Mouse (Mus musculus) neural tube, embryonic 11.5 days (tissue): ENCODE measurements around the gene Plac1. TPM values are rescaled to one million over a fixed set of nuclear protein-coding genes. Genes with fewer than 3 reads are reported as not detected.
A peak's percentile ranks its signal among the peaks of the same experiment; 100 is the strongest.

Experiments used
- ATAC-seq: fragments of 200-750 bp; cut with Nextera tagmentation; 2 replicates; pipeline ENCODE4 v1.8.0; 2017; ENCODE audit warnings: moderate number of reproducible peaks, mild to moderate bottlenecking, moderate TSS enrichment, moderate library complexity; ENCODE audit not compliant: insufficient read depth, low FRiP score, low TSS enrichment
- DNase-seq: peaks from one replicate; pipeline ENCODE4 v3.0.0-alpha.2; 2015; ENCODE audit warnings: low spot score
- H3K27ac ChIP-seq: fragments of 300-500 bp; sonication (generic); 2 replicates; pipeline ENCODE4 v1.5.1; 2014; ENCODE audit warnings: low read depth, mild to moderate bottlenecking, low read length
- H3K27me3 ChIP-seq: fragments of 300-500 bp; sonication (generic); 2 replicates; pipeline ENCODE4 v1.6.1; 2014; ENCODE audit warnings: mild to moderate bottlenecking, low read length, mixed read lengths; ENCODE audit not compliant: control insufficient read depth, insufficient read depth
- H3K36me3 ChIP-seq: fragments of 300-500 bp; sonication (generic); 2 replicates; pipeline ENCODE4 v1.6.1; 2014; ENCODE audit warnings: mild to moderate bottlenecking, low read length, moderate library complexity, mixed read lengths; ENCODE audit not compliant: control insufficient read depth, insufficient read depth
- H3K4me1 ChIP-seq: fragments of 300-500 bp; sonication (generic); 2 replicates; pipeline ENCODE4 v1.6.1; 2014; ENCODE audit warnings: low read length, mixed read lengths; ENCODE audit not compliant: control insufficient read depth, insufficient read depth
- H3K4me2 ChIP-seq: fragments of 300-500 bp; sonication (generic); 2 replicates; pipeline ENCODE4 v1.6.1; 2014; ENCODE audit warnings: low read depth, mild to moderate bottlenecking, moderate library complexity
- H3K4me3 ChIP-seq: fragments of 300-500 bp; sonication (generic); 2 replicates; pipeline ENCODE4 v1.5.1; 2014; ENCODE audit warnings: low read depth, low read length
- H3K9ac ChIP-seq: fragments of 300-500 bp; sonication (generic); 2 replicates; pipeline ENCODE4 v1.6.1; 2014; ENCODE audit warnings: mild to moderate bottlenecking, low read length
- H3K9me3 ChIP-seq: fragments of 300-500 bp; sonication (generic); 2 replicates; pipeline ENCODE4 v1.6.1; 2016; ENCODE audit warnings: low read length; ENCODE audit not compliant: control insufficient read depth
- WGBS: fragments of 180-500 bp; shearing (Covaris S2); extraction: QIAGEN DNeasy Blood & Tissue Kit; methylation state at CpG from one replicate; pipeline ENCODE4 v1.1.7; 2014; 5-methylcytosine and 5-hydroxymethylcytosine counted together
- polyA plus RNA-seq: library from polyadenylated mRNA; unstranded; fragments of >200 nt; fragmentation: Nextera tagmentation; extraction: Ambion mirVana; gene quantifications from 2 replicates; pipeline ENCODE4 v1.2.1, GENCODE M21; 2014

Plac1 gene
- polyA plus RNA-seq, 1 experiment from 2014 or later: 2.6 TPM

- Histone ChIP-seq H3K36me3 (no peaks in the 10 kb centered on the region), H3K9me3 (no peaks in the 10 kb centered on the region), H3K4me1 (no peaks in the 10 kb centered on the region), H3K27ac (no peak overlapping the region), H3K4me3 (no peak overlapping the region), H3K27me3 (no peaks in the 10 kb centered on the region), H3K9ac (no peak overlapping the region), H3K4me2 (no peak overlapping the region)
- DNase-seq: no peak
- ATAC-seq: no peak
- 82% methylated on average over 5 of the region's 5 CpGs for WGBS
These were observed 154.4 kb downstream of the Plac1 start for GRCm38 (mm10) chrX:53085559-53085958.

- no peak overlapping the region for H3K27ac ChIP-seq
- WGBS: 87% methylated on average over 3 of the region's 3 CpGs
- H3K4me2 ChIP-seq: no peak overlapping the region
- H3K4me1 ChIP-seq: no peaks in the 10 kb centered on the region
- no peak overlapping the region for H3K4me3 ChIP-seq
- ATAC-seq: no peak
- no peak overlapping the region for H3K9ac ChIP-seq
- H3K36me3 ChIP-seq: no peaks in the 10 kb centered on the region
- no peaks in the 10 kb centered on the region for H3K9me3 ChIP-seq
- H3K27me3 ChIP-seq: 0 out of 2 replicates have a peak, but pooled peaks cover 2% of the 10 kb centered on the region
- no peak for DNase-seq
These were observed 175.5 kb downstream of the Plac1 start for GRCm38 (mm10) chrX:53064406-53064805.

GRCm38 (mm10) chrX:53059426-53060007 lies 180.4 kb downstream of the Plac1 start:
- WGBS: 25% methylated on average over 11 of the region's 11 CpGs
- no peak for DNase-seq
- ATAC-seq: no peak
- peaks cover 5% of the 10 kb centered on the region for H3K27me3 ChIP-seq
- H3K4me2 ChIP-seq: peak overlapping the region; percentile 27; the same call in 1 of the 2 replicates
- H3K4me3 ChIP-seq: no peak overlapping the region
- no peaks in the 10 kb centered on the region for H3K4me1 ChIP-seq
- no peak overlapping the region for H3K27ac ChIP-seq
- no peak overlapping the region for H3K9ac ChIP-seq
- no peaks in the 10 kb centered on the region for H3K9me3 ChIP-seq
- no peaks in the 10 kb centered on the region for H3K36me3 ChIP-seq

GRCm38 (mm10) chrX:53058459-53059280 lies 181.2 kb downstream of the Plac1 start:
- Histone ChIP-seq H3K9me3 (no peaks in the 10 kb centered on the region), H3K27me3 (peaks cover 5% of the 10 kb centered on the region), H3K9ac (no peak overlapping the region), H3K27ac (no peak overlapping the region), H3K4me1 (no peaks in the 10 kb centered on the region), H3K4me2 (peak overlapping the region; percentile 27), H3K36me3 (no peaks in the 10 kb centered on the region), H3K4me3 (peak overlapping the region; percentile 13; the same call in 1 of the 2 replicates)
- ATAC-seq: no peak
- 14% methylated on average over 33 of the region's 33 CpGs for WGBS
- peak; percentile 50 for DNase-seq

- WGBS: 24% methylated on average over 6 of the region's 6 CpGs
- H3K4me3 ChIP-seq: no peak overlapping the region
- no peak for ATAC-seq
- H3K9me3 ChIP-seq: no peaks in the 10 kb centered on the region
- H3K9ac ChIP-seq: no peak overlapping the region
- no peak overlapping the region for H3K27ac ChIP-seq
- peaks cover 5% of the 10 kb centered on the region for H3K27me3 ChIP-seq
- no peak for DNase-seq
- no peaks in the 10 kb centered on the region for H3K36me3 ChIP-seq
- H3K4me2 ChIP-seq: peak overlapping the region; percentile 54
- H3K4me1 ChIP-seq: no peaks in the 10 kb centered on the region
These were observed 182.2 kb downstream of the Plac1 start for GRCm38 (mm10) chrX:53057760-53058090.

- peak; percentile 86 for ATAC-seq
- Histone ChIP-seq H3K9ac (peak overlapping the region; percentile 70), H3K27me3 (peaks cover 5% of the 10 kb centered on the region), H3K4me2 (peak overlapping the region; percentile 54), H3K9me3 (no peaks in the 10 kb centered on the region), H3K4me1 (no peaks in the 10 kb centered on the region), H3K27ac (0 out of 2 replicates have a peak overlapping the region, but pooled peaks have one; percentile 20), H3K36me3 (no peaks in the 10 kb centered on the region), H3K4me3 (peak overlapping the region; percentile 49)
- 12% methylated on average over 35 of the region's 42 CpGs for WGBS
- DNase-seq: peak; percentile 87
These were observed 182.7 kb downstream of the Plac1 start for GRCm38 (mm10) chrX:53057054-53057759.

- H3K9ac ChIP-seq: peak overlapping the region; percentile 70
- peak; percentile 38 for DNase-seq
- ATAC-seq: peak; percentile 45
These were observed 183.3 kb downstream of the Plac1 start for GRCm38 (mm10) chrX:53056627-53057026.

GRCm38 (mm10) chrX:53055771-53056170 lies 184.1 kb downstream of the Plac1 start:
- H3K9ac ChIP-seq: no peak overlapping the region; the same call in 1 of the 2 replicates
- peak overlapping the region; percentile 49 for H3K4me3 ChIP-seq
- DNase-seq (no peak), ATAC-seq (no peak)
- no peaks in the 10 kb centered on the region for H3K9me3 ChIP-seq
- H3K27me3 ChIP-seq: peaks cover 3% of the 10 kb centered on the region
- no peaks in the 10 kb centered on the region for H3K4me1 ChIP-seq
- H3K36me3 ChIP-seq: no peaks in the 10 kb centered on the region
- no peak overlapping the region for H3K27ac ChIP-seq
- 12% methylated on average over 9 of the region's 9 CpGs for WGBS
- peak overlapping the region; percentile 54 for H3K4me2 ChIP-seq

More at GRCm38 (mm10) chrX:53056627-53057026, 183.3 kb downstream of the Plac1 start:
- no peaks in the 10 kb centered on the region for H3K36me3 ChIP-seq
- WGBS: 17% methylated on average over 33 of the region's 33 CpGs
- H3K4me2 ChIP-seq: peak overlapping the region; percentile 54
- no peaks in the 10 kb centered on the region for H3K9me3 ChIP-seq
- H3K4me1 ChIP-seq: no peaks in the 10 kb centered on the region
- H3K27ac ChIP-seq: 0 out of 2 replicates have a peak overlapping the region, but pooled peaks have one; percentile 20
- H3K4me3 ChIP-seq: peak overlapping the region; percentile 49
- H3K27me3 ChIP-seq: peaks cover 5% of the 10 kb centered on the region
